Comparison of ENCODE assay signal across 8 mouse cellular contexts in the genomic region with DNA sequence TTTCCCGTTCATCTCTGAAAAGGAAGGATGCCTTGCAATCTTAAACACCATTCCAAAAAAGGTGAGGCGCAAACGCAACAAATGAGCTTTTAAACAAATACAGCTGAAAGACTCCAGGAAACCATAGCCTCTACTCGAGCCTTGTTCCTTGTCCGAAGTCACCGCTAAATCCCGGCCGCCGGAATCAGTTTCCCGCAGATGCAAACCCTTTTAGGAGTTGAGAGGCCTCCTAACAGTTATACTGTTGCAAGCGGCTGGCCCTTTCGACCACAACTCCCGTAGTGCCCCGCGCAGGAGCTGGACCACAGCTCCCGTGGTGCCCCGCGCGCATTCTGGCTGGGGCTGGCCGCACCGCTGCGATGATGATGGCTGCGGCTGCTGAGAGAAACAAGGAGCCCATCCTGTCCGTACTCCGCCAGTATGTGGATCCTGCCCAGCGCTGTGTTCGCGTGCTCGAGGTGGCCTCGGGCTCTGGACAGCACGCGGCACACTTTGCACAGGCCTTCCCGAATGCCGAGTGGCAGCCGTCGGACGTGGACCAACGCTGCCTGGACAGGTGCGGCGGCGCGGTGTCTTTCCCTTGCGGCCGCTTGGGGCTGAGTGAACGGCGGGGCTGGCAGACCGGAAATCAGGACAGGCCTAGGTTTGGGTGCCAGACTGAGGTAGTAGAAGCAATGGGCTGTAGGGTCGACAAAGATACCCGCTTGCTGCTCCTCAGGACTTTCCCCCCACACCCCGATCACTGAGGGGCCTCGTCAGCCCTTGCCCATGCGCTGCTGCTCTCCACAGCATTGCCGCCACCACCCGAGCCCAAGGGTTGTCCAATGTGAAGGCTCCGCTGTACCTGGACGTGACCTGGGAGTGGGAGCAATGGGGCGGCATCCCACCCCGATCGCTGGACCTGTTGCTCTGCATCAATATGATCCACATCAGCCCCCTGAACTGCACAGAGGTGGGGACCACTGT. TPM values are rescaled to one million over a fixed set of nuclear protein-coding genes. Genes with fewer than 3 reads are reported as not detected.
DNase-seq lines count a peak whose midpoint lies in the region; ATAC-seq and TF ChIP-seq lines count a peak whose summit lies in the region.

No protein-coding gene starts in this region.

- H3K36me3 ChIP-seq in embryonic facial prominence, embryonic 14.5 days (ENCODE audit: control insufficient read depth, insufficient read depth, low read length) = peaks cover 15% of the 10 kb centered on the region
- H3K36me3 ChIP-seq in limb, embryonic 13.5 days = peaks cover 23% of the 10 kb centered on the region
- H3K36me3 ChIP-seq in midbrain, embryonic 15.5 days (replicated peaks) = 0 out of 2 replicates have a peak, but pooled peaks cover 7% of the 10 kb centered on the region

- WGBS in bone marrow, adult 2 months = under 1% methylated on average over 59 of the region's 59 CpGs
- 1% methylated on average over 44 of the region's 59 CpGs for WGBS in embryonic facial prominence, embryonic 14.5 days
- WGBS in limb, embryonic 13.5 days = 2% methylated on average over 59 of the region's 59 CpGs
- WGBS in midbrain, embryonic 15.5 days = 1% methylated on average over 59 of the region's 59 CpGs

- peak overlapping the region; percentile 99 for H3K4me3 ChIP-seq in bone marrow, adult 2 months (replicated peaks; ENCODE audit: control insufficient read depth, low read depth, low read length)
- H3K4me3 ChIP-seq in embryonic facial prominence, embryonic 14.5 days (ENCODE audit: low read depth, low read length) = peak overlapping the region; percentile 79
- H3K4me3 ChIP-seq in limb, embryonic 13.5 days = peak overlapping the region; percentile 76
- H3K4me3 ChIP-seq in midbrain, embryonic 15.5 days = peak overlapping the region; percentile 92

- peak; percentile 96 for ATAC-seq in embryonic facial prominence, embryonic 14.5 days (ENCODE audit: low read depth)
- peak; percentile 92 for ATAC-seq in limb, embryonic 13.5 days (ENCODE audit: low FRiP score, low read depth)
- peak; percentile 93 for ATAC-seq in midbrain, embryonic 15.5 days (replicated peaks)

- peak overlapping the region; percentile 70 for H3K27ac ChIP-seq in bone marrow, adult 2 months (ENCODE audit: control insufficient read depth, insufficient read depth, low read depth, low read length, poor library complexity)
- peak overlapping the region; percentile 94 for H3K27ac ChIP-seq in embryonic facial prominence, embryonic 14.5 days (replicated peaks; ENCODE audit: low read depth, low read length)
- H3K27ac ChIP-seq in limb, embryonic 13.5 days = peak overlapping the region; percentile 94
- H3K27ac ChIP-seq in midbrain, embryonic 15.5 days = peak overlapping the region; percentile 99

- no peaks in the 10 kb centered on the region for H3K27me3 ChIP-seq in embryonic facial prominence, embryonic 14.5 days (replicated peaks; ENCODE audit: control insufficient read depth, insufficient read depth, low read length)
- no peaks in the 10 kb centered on the region for H3K27me3 ChIP-seq in limb, embryonic 13.5 days
- no peaks in the 10 kb centered on the region for H3K27me3 ChIP-seq in midbrain, embryonic 15.5 days (replicated peaks)

- peak overlapping the region; percentile 78 for H3K9ac ChIP-seq in embryonic facial prominence, embryonic 14.5 days (ENCODE audit: low read depth, low read length)
- peak overlapping the region; percentile 84 for H3K9ac ChIP-seq in limb, embryonic 13.5 days
- H3K9ac ChIP-seq in midbrain, embryonic 15.5 days = peak overlapping the region; percentile 99

- peaks cover 5% of the 10 kb centered on the region for H3K4me1 ChIP-seq in bone marrow, adult 2 months (ENCODE audit: control insufficient read depth, insufficient read depth, low read length)
- peaks cover 7% of the 10 kb centered on the region; the same call in 1 of the 2 replicates for H3K4me1 ChIP-seq in embryonic facial prominence, embryonic 14.5 days (ENCODE audit: control insufficient read depth, insufficient read depth, low read length)
- H3K4me1 ChIP-seq in limb, embryonic 13.5 days = peaks cover 26% of the 10 kb centered on the region
- H3K4me1 ChIP-seq in midbrain, embryonic 15.5 days = peaks cover 24% of the 10 kb centered on the region

- peak; percentile 83; the same call in 1 of the 2 replicates for TF ChIP-seq POLR2A in bone marrow, adult 2 months (IDR thresholded peaks at IDR 0.05; ENCODE audit: borderline replicate concordance, control insufficient read depth, low read depth, low read length)

- no peaks in the 10 kb centered on the region for H3K9me3 ChIP-seq in embryonic facial prominence, embryonic 14.5 days (ENCODE audit: control insufficient read depth, low read length)
- H3K9me3 ChIP-seq in limb, embryonic 13.5 days = no peaks in the 10 kb centered on the region
- no peaks in the 10 kb centered on the region for H3K9me3 ChIP-seq in midbrain, embryonic 15.5 days

- DNase-seq in 3T3-L1 (ENCODE audit: low read depth, low spot score) = peak; percentile 90
- peak; percentile 96 for DNase-seq in embryonic facial prominence, embryonic 14.5 days (ENCODE audit: low spot score)
- peak; percentile 88 for DNase-seq in heart, adult 8-10 months (ENCODE audit: low spot score)
- DNase-seq in kidney, adult 9 months = peak; percentile 92
- peak; percentile 79 to 86 for DNase-seq in spleen, adult 18-20 months

- TF ChIP-seq CTCF in bone marrow, adult 2 months (IDR thresholded peaks at IDR 0.05; ENCODE audit: control insufficient read depth, insufficient read depth, low read length) = 0 out of 2 replicates have a peak, but pooled peaks have one; percentile 0

- peak overlapping the region; percentile 85 for H3K4me2 ChIP-seq in embryonic facial prominence, embryonic 14.5 days (ENCODE audit: low read depth, low read length)
- H3K4me2 ChIP-seq in limb, embryonic 13.5 days (replicated peaks) = peak overlapping the region; percentile 96
- peak overlapping the region; percentile 95 for H3K4me2 ChIP-seq in midbrain, embryonic 15.5 days

RNA-seq across cellular contexts. Expression of gene Mettl26, which starts 0.6 kb away (rescaled TPM):
- 25.6 and 30.0 TPM in 2 replicates for polyA plus RNA-seq in bone marrow, adult 2 months (2011; ENCODE audit: insufficient read depth, insufficient read length, low replicate concordance, missing spikeins)
- 40.6 and 44.1 TPM in 2 replicates for polyA plus RNA-seq in embryonic facial prominence, embryonic 14.5 days (2014; fragmentation: Nextera tagmentation; extraction: Ambion mirVana)
- total RNA-seq in heart, adult 8-10 months (2022) = 10 to 100 TPM; 13.6 to 16.8 (median 14.5) TPM
- 56.1 and 56.2 TPM in 2 replicates for polyA plus RNA-seq in limb, embryonic 13.5 days (2015; fragmentation: Nextera tagmentation; extraction: Ambion mirVana)
- polyA plus RNA-seq in midbrain, embryonic 15.5 days (2015; fragmentation: Nextera tagmentation; extraction: Ambion mirVana) = 70.5 and 71.1 TPM in 2 replicates

RNA-seq across cellular contexts. Expression of gene Wfikkn1, which starts 5.2 kb away (rescaled TPM):
- 1.6 and 2.2 TPM in 2 replicates for polyA plus RNA-seq in bone marrow, adult 2 months (2011; ENCODE audit: insufficient read depth, insufficient read length, low replicate concordance, missing spikeins)
- polyA plus RNA-seq in embryonic facial prominence, embryonic 14.5 days (2014; fragmentation: Nextera tagmentation; extraction: Ambion mirVana) = 0.42 and 0.48 TPM in 2 replicates
- under 1 TPM; 0.44 to 0.57 (median 0.51) TPM for total RNA-seq in heart, adult 8-10 months (2022)
- 0.41 and 0.57 TPM in 2 replicates for polyA plus RNA-seq in limb, embryonic 13.5 days (2015; fragmentation: Nextera tagmentation; extraction: Ambion mirVana)
- polyA plus RNA-seq in midbrain, embryonic 15.5 days (2015; fragmentation: Nextera tagmentation; extraction: Ambion mirVana) = 0.47 and 0.54 TPM in 2 replicates

RNA-seq across cellular contexts. Expression of gene Mcrip2, which starts 6.9 kb away (rescaled TPM):
- 6.8 and 12.7 TPM in 2 replicates for polyA plus RNA-seq in bone marrow, adult 2 months (2011; ENCODE audit: insufficient read depth, insufficient read length, low replicate concordance, missing spikeins)
- 25.7 and 36.7 TPM in 2 replicates for polyA plus RNA-seq in embryonic facial prominence, embryonic 14.5 days (2014; fragmentation: Nextera tagmentation; extraction: Ambion mirVana)
- total RNA-seq in heart, adult 8-10 months (2022) = 100 to 1,000 TPM; 211 to 282 (median 267) TPM
- polyA plus RNA-seq in limb, embryonic 13.5 days (2015; fragmentation: Nextera tagmentation; extraction: Ambion mirVana) = 9.8 and 12.2 TPM in 2 replicates
- 18.5 and 19.8 TPM in 2 replicates for polyA plus RNA-seq in midbrain, embryonic 15.5 days (2015; fragmentation: Nextera tagmentation; extraction: Ambion mirVana)

RNA-seq across cellular contexts. Expression of gene Wdr90, which starts 14.2 kb away (rescaled TPM):
- 31.1 and 62.0 TPM in 2 replicates for polyA plus RNA-seq in bone marrow, adult 2 months (2011; ENCODE audit: insufficient read depth, insufficient read length, low replicate concordance, missing spikeins)
- polyA plus RNA-seq in embryonic facial prominence, embryonic 14.5 days (2014; fragmentation: Nextera tagmentation; extraction: Ambion mirVana) = 17.6 and 19.8 TPM in 2 replicates
- total RNA-seq in heart, adult 8-10 months (2022) = 1 to 10 TPM; 1.4 to 2.1 (median 1.6) TPM
- polyA plus RNA-seq in limb, embryonic 13.5 days (2015; fragmentation: Nextera tagmentation; extraction: Ambion mirVana) = 24.9 and 26.2 TPM in 2 replicates
- polyA plus RNA-seq in midbrain, embryonic 15.5 days (2015; fragmentation: Nextera tagmentation; extraction: Ambion mirVana) = 19.7 and 23.3 TPM in 2 replicates

RNA-seq across cellular contexts. Expression of gene Rhot2, which starts 30.8 kb away (rescaled TPM):
- polyA plus RNA-seq in bone marrow, adult 2 months (2011; ENCODE audit: insufficient read depth, insufficient read length, low replicate concordance, missing spikeins) = 33.5 and 50.5 TPM in 2 replicates
- 12.0 and 13.0 TPM in 2 replicates for polyA plus RNA-seq in embryonic facial prominence, embryonic 14.5 days (2014; fragmentation: Nextera tagmentation; extraction: Ambion mirVana)
- 100 to 1,000 TPM; 128 to 153 (median 135) TPM for total RNA-seq in heart, adult 8-10 months (2022)
- 25.7 and 26.8 TPM in 2 replicates for polyA plus RNA-seq in limb, embryonic 13.5 days (2015; fragmentation: Nextera tagmentation; extraction: Ambion mirVana)
- polyA plus RNA-seq in midbrain, embryonic 15.5 days (2015; fragmentation: Nextera tagmentation; extraction: Ambion mirVana) = 17.2 and 18.3 TPM in 2 replicates

Comparison
In these comparisons a context has a peak if more than half of its experiments do, and no peak if none do; other contexts are left out.
1. Peak in every context shown above with its lines: DNase-seq, ATAC-seq, H3K4me3 ChIP-seq and H3K27ac ChIP-seq.